Mouse (Mus musculus): Measurements from ENCODE around the gene Tmed1.
A peak's percentile ranks its signal among the peaks of the same experiment; 100 is the strongest.
"Not testable (repeated sequence)": the region's sequence is repeated elsewhere in the genome, so short reads cannot be mapped to it uniquely, and the experiment has no call there.

The Tmed1 gene

DNA sequence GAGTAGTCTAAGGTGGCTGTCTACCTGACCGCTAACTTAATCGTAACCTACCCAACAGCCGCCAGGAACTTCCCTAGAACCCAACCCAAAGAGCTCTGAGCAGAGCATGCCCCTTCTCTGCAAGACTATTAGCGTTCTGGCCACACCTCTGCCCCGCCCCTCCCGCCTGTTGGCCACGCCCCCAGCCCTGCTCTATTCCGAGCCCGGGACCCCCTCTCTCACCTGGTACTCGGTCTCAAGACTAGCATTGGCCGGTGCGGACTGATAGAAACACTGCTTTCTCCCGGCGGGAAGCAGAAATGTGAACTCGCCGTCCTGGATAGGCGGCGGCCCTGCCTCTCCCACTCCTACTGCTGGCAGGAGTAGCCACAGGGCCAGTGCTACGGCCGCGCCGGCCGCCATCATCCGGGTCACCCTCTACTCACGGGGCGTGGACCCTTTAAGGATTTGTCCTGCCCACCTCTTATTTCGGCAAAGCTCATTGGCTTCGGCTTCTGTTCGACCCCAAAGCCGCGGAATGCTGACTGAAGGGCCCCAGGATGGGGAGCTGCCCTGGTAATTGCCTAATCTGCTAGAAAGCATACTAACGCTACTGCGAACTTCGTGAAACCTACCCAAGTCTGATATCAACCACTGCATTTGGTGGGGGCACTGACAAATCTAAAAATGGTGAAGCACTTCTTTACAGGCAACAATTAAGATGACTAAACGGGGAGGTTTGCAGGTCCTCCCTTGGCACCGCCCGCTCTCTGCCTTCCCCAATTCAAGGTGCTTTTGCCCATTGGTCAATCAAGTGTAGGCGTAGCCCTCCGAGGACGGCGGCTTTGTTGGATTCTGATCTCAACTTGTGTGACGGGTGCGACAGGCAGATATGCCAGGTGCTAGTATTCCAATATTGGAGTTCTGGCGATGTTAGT is at the start of gene Tmed1:
Gene Tmed1 (minus strand): TSS at position 481 of the 917 bp plus-strand sequence.
- peak; percentile 90 for DNase-seq (ENCODE audit: low spot score)

DNA sequence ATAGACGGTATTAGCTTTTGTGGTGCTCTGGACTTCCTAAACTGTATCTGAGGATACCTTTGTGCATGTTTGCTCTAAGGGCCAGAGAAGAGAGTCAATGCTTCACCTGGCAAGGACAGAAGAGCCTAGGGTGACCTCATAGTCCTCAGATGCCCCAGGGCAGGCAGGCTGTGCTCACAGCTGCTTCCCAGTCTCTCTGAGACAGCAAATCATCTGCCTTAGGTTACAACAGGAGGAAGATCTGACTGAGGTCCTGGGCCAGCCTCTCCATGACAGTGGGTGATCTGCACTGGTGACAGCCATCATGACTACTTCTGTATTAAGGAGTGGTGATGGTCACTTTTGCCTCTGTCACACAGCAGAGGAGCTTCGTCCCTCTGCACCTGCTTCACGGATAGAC is 49.1 kb upstream of the Tmed1 start:
- no peak for DNase-seq (ENCODE audit: low spot score)

DNA sequence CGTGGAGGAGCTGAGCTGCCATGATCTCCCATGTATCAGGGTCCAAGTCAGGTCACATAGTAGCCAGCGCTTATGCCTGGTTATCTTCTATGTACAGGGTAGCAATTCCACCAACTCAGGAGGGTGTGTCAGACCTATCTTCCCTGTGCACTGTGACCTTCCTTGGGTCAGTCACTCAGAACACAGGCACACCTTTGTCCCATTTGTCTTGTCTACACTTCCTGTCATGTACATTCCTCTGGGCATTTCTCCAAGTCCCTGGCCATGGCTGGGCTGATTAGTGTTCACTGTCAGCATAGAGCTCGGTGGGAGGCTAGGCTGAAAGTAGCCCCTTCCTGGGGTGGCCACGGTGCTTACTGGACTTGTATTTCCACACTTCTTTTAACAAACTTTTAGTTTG is 48.3 kb upstream of the Tmed1 start:
- no peak for DNase-seq (ENCODE audit: low spot score)

DNA sequence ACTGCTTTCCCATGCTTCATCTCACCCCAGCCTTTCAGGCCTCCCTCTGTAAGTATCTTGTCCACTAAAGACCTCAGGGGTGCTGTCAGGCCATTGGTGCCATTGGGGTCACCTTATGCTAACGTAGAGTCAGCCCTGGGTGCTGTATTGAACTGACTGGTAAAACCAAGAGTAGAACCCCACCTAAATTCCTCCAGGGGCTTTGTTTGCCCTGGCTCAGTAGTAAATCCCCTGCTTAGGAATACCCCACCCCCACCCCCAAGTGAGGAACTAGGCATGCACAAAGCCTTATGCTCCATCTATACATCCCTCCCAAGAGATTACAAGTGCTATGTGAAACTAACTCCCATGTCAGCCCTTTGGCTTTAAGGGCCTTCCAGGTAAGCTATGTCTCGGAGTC is 47.5 kb upstream of the Tmed1 start:
- DNase-seq (ENCODE audit: low spot score): no peak

DNA sequence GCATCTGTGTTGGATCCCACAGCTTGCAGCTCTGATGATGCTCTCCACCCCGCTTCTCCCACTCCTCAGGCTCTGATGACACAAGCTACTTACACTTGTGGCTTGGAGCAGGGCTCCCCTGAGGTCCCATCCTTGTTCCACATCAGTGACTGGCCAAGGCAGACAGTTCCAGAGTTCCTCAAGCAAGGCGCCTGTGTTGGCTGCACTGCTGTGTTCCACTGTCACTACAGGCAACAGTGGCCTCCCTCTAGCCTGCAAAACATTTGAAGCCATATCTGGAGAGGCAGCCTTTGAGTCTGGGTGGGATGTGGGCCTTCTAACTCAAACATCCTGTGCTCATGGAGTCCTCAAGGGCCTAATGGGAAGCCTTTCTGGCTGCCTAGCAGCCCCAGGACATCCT is 46.9 kb upstream of the Tmed1 start:
- no peak for DNase-seq (ENCODE audit: low spot score)

DNA sequence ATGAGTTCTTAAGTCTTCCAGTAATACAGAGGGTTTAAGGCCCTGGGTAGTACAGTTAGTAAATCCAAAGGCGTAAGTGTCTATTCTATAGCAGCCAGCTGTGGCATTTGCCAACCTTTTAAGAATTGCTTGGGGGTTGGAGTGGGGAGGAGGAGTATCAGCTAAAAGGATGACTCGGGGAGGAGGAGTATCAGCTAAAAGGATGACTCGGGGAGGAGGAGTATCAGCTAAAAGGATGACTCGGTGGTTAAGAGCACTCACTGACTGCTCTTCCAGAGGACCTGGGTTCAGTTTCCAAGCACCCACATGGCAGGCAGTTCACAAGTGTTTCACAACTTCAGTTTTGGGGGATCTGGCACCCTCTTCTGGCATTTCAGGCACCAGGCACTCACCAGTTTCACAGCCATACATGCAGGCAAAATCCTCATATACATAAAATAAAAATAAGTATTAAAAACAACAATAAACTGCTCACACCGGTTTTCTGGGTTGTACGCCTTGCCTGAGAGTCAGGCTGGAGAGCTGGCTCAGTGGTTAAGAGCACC is 45.2 kb upstream of the Tmed1 start:
- no peak for DNase-seq (ENCODE audit: low spot score)

DNA sequence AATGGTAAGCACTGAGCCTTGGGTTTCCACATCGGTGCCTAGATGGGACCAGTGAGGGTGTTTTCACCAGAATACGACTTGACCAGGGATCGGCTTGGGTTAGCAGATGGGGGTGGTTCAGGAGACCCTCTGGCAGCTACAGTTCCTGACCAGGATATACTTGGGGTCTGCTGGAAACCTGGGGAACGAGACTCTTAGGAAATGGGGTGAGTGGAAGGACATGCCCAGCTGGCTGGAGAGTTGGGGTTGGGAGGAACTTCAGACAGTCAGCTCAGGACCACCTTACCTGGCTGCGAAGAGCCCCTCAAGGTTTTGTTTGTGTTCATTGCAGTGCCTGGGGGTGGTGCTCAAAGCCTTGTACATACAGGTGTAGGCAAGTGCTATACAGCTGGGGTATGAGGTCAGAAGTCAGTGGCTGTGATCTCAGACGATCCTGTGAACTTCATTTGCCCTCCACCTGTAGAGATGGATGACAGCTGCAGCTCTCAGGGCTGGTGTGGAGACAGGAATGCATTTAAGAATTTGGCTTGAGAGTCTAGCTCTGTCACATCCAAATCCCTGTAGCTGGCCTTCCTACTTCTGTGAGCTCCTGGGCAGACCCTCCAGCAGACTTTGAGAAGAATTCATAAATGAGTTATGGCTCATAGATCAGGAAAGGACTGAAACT is 43.7 kb upstream of the Tmed1 start:
- no peak for DNase-seq (ENCODE audit: low spot score)

DNA sequence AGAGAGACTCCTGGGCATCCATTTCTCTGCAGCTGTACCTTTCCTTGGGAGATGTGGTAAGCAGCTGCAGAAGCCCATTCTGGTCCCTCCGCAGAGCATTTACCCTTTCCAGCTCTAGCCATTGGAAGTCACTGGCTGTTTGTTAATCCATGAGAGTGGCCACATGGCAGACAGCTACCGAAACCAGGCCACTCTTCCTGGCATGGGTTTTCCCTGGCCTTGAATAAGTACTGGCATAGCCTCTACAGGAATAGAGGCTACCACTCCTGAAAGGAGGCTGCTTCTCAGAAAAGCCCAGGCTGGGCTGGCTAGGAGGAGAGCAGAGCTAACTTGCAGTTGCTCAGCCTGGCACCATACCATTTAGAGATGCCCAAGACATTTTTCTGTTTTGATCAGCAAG is 41.0 kb upstream of the Tmed1 start:
- DNase-seq (ENCODE audit: low spot score): no peak

DNA sequence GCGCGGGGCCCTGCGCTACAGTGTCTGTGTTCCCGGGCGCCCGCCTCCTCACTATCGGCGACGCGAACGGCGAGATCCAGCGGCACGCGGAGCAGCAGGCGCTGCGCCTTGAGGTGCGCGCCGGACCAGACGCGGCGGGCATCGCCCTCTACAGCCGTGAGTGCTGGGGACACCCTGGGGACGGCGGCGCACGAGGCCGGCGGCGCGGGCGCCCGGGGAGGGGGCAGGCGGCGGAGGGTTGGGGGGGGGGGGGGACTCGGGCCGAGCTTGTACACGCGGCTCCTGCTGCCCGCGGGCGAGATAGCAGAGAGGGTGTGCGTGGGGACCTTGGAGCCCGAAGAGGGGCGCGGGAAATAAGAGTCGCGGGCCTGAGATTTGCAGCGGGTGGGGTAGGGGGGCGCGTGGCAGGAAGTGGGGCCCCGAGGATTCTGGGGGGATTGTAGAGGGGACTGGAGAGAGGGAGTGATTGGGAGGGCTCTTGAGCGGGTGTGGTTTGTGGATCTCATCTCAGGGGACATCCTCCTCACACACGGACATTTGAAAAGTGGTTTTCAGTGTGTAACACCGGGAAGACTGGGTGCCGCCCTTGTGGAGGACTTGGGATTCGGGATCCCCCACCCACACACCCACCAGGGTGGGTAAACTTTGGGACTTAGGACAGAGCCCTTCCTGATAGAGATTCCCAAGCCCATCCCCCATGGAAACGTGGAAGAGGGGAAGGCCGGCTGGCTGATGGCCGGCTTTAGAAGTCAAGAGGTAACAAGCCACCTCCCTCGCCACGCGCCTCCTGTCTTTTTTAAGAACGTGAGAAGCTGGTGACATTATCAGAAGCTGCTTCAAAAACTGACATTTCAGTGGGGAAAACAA is 37.3 kb upstream of the Tmed1 start:
- peak; percentile 22 for DNase-seq (ENCODE audit: low spot score)

DNA sequence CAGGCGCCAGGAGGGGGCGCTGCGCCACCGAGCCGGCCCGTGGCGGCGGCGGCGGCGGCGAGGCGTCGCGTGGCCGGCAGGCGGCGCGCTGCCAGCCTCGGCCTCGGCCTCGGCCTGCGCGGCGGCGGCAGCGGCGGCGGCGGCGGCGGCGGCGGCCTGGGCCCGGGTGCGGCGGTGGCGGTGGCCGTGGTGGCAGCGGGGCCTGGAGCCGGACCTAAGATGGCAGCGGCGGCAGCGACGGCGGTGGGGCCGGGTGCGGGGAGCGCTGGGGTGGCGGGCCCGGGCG is 36.7 kb upstream of the Tmed1 start, which contains the start of gene Carm1:
Gene Carm1 (plus strand): TSS at position 106 of the 286 bp plus-strand sequence.
- DNase-seq (ENCODE audit: low spot score): no peak

DNA sequence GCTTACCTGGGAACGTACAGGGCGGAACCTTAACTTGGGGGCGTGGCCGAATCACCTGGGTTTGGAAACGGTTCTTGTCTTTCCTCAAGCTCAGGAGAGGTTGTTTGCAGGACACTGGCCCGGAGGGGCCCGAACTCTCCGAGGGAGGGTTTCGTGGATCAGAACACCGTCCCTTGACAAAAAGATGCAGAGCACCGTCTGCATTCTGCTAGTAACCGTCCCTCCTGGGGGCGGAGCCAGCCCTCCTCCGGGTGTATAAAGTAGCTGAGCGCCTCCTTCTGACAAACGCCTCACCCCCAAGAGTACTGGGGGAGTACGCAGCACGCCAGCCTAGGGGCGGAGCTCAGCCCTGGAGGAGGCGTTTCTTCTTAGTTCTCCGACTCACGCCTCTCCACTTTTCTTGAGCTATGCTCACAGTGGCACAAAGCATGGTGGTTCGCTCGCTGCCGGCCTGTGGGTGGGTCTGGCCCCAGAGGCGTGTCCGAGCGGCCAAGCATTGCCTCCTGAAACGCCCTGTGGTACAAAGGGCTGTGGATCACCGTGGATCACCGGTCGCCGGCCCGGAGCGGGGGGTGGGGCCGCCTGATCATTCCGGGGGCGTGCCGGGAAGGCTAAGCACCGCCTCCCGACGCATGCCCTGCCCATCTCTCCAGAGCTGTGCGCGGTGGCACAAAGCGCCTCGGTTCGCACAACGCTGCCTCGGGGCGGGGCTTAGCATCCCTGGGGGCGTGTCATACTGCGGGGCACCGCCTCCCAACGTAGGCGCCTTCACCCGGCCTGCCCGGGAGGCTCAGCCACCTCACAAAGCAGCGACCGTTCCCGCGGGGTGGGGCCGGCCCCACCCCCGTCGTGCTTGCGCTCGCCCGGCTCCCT is 36.1 kb upstream of the Tmed1 start:
- DNase-seq (ENCODE audit: low spot score): peak; percentile 99

DNA sequence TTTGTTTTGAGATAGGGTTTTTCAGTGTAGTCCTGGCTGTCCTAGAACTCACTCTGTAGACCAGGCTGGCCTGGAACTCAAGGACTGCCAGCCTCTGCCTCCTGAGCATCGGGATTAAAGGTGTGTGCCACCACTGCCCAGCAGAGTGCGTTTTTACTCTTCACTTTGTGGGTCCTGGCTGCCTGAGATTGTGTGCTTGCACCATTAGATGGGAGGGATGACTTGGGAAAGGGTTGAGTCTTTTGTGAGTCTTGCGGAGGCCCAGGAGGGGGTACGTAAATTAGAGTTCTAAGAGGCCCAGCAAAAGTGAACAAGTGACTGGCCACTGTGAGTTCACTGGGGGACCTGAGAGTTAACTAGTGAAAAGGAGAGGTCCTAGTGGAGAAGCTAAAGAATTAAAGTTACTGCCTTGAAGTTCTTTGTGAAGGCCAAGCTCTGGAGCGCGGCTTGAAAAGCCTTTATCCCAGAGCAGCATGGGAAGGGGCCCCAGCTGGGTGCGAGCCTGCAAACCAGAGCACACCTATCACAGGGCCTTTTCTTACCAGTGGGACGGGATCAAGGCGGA is 35.4 kb upstream of the Tmed1 start:
- no peak for DNase-seq (ENCODE audit: low spot score)

DNA sequence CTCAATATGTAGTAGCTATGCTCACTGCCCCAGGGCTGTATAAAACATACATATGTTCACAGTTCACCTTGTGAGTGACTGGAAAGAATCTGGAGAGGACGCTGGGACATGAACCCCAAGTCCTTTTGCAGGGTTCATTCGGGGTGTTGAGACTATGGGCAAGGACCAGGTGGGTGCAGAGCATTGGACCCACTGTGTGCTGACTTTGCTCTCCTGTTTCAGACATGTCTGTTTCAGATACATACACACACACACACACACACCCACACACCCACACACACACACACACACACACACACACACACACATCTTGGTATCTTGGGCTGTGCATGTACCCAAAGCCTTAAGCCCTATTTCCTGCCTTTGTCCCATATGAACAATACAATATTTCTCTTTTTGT is 31.9 kb upstream of the Tmed1 start:
- not testable (repeated sequence) for DNase-seq (ENCODE audit: low spot score)

DNA sequence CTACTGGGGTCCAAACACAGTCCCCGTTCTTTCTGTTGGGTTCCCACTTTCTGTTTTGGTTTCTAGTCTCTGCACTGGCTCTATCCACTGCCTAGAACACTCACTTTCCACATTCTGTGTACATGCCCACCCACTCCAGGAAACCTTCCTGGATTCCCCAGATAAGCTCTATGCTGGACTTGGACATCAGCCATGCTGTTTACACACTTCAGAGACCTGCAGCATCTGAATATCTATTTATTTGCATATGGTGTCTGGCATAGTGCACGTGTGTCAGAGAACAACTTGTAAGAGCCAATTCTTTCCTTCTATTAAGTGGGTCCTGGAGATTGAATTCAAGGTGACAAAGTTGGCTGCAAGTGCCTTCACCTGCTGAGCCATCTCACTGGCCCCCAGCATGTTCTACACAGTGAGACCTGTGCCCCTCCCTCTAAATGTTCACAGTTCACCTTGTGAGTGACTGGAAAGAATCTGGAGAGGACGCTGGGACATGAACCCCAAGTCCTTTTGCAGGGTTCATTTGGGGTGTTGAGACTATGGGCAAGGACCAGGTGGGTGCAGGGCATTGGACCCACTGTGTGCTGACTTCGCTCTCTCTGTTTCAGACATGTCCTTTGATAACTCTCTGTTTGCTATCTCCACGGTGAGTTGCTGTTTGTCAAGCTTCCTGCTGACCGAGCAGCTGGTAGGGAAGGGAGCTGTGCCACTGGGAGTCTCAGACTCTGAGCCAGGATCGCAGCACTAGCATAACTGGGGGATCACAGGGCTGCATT is 30.1 kb upstream of the Tmed1 start:
- DNase-seq (ENCODE audit: low spot score): no peak

DNA sequence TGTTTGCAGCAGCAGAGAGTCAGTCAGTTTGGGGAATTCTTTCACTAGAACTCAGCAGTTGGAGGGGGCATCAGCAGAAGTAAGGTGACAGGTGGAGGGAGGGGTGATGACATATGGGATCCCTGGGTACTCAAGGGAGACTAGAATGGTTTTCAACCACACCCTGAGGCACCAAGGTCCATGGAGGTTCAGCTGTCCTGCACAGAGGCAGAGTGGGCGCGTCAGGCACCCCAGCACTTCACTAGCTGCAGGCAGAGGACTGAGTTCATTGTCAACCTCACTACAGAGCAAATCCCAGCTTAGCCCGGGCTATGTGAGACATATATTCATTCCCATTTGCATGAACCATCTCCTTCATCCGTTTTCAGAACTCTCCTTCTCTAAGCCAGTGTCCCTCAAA is 27.0 kb upstream of the Tmed1 start:
- no peak for DNase-seq (ENCODE audit: low spot score)

DNA sequence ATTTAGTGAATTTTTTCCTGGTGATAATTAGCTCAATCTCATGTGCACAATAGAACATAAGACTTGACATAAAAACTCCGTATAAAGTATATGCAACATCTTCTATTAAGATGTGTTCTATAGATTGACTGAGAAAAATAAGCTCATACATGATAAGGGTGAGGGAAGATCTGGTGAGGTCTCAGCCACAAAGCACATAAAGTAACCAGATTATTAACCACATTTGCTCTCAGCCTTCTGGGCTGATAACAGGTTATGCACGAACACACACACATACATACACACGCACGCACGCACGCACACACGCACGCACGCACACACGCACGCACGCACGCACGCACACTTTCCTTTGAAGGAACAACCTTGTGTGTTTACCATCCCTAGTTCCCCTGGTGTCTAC is 26.4 kb upstream of the Tmed1 start:
- DNase-seq (ENCODE audit: low spot score): no peak

DNA sequence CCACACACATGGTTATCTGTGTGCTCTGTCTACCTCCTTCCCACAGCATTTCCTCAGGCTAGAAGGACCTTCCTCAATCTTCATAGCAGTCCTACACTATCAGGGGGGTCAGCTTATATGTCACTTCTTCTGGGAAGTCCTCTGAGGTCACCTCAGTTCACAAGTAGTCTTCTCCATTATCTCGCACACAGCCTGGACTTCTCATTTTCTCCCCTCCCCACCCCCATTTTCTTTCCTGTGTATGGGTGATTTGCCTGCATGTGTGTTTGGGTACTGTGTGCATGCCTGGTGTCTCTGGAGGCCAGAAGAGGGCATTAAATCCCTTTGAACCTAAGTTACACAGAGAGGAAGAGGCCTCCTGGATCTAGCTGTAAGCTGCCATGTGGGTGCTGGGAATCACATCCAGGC is 17.9 kb upstream of the Tmed1 start:
- no peak for DNase-seq (ENCODE audit: low spot score)

DNA sequence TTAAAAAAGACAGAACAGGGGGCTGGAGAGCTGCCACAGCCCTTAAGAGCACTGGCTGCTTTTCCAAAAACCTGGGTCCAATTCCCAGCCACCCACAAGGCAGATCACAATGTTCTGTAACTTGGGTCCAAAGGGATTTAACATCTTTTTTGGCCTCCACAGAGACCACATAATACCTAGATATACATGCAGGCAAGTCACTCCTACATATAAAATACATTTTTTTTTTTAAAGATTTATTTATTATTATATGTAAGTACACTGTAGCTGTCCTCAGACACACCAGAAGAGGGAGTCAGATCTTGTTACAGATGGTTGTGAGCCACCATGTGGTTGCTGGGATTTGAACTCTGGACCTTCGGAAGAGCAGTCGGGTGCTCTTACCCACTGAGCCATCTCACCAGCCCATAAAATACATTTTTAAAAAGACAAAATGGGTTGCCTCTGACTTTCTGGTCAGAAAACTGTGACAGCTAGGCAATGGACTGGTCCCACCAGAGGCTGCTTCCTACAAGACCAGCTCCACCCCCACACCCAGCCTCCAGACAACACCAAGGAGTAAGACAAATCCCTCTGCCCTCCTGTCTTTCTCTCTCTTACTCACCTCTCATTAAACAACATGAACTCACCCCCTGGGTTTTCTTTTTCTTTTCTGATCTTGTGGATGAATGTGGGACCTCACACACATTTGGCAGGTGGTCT is 17.2 kb upstream of the Tmed1 start:
- no peak for DNase-seq (ENCODE audit: low spot score)

DNA sequence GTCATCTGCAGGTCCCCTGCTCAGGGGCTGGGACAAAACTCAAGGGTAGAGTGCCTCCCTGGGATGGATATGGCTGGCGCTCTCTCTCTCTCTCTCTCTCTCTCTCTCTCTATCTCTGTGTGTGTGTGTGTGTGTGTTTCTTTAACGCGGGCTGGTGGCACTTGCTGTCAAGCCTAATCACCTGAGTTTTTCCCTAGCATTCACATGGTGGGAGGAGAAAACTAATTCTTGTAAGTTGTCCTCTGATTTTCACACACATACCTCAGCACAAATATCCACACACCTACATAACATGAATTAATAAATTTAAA is 16.5 kb upstream of the Tmed1 start:
- no peak for DNase-seq (ENCODE audit: low spot score)

All from ovary, postnatal 14 days (tissue).